Mouse (Mus musculus) v-Abl transformed pro-B cells (cell line): ENCODE measurements around the gene Stard13.

ENCODE experiments used
- in situ Hi-C, 2 experiments: fragments of 400-800 bp; cut with MboI; formaldehyde crosslinking; loops; one replicate each; pipeline ENCODE4 v1.15.1; 2025; ENCODE audit not compliant: unreplicated experiment in 2 of 2

The Stard13 gene

DNA sequence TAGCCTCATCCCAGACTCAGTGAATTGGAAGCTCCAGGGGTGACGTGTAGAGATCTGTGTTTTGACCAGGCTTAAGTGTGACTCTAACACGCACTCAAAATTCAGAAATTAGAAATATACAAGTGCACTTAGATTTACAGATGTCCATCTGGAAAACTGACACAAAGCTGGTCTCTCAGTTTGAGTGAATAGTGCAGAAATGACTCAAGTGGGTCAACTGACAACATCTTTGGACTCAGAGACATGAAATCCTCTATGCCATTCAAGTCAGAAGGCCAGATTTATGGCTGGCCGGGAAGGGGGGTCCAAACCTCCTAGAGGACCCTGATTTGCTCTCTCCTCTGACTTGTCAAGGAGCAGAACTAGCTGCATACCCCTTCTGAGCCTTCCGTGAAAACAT is 85.6 kb downstream of the Stard13 start:
- in situ Hi-C loops = no loop called here

DNA sequence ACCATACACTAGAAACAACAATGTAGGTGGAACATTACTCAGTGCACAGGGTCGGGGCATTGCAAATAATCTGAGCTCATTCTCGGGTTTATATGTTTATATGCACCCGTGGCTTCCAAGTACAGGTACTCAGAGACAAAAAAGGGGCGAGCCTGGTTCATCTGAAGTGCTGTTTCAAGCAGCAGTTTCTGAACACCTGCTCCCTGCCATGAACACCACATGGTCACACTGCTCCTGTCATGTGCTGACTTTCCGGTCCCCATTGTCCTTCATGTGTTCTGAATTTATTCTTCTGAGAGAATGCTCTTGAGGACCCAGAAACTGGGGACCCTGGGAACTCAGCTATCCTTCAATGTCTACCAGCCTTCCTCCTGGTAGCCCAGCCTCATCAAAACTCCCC is 87.8 kb downstream of the Stard13 start:
- in situ Hi-C loops = no loop called here

DNA sequence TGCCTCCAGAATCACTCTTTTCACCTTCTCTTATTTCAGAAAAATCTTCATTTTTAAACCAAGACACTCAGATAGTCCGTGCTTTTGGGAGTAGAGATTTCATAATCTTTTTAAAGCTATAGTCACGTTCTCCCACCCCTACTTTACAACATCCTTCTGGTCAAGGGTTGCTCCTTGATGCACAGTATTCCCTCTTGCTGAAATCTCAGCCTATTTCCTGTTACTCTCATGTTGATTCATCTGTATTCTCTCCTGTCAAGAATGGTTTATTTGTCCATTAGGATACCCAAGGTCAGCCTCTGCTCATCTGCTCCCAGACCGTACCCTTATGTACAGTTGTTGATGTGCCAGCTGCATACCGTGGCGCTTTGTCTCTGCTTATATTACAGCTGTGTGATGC is 89.7 kb downstream of the Stard13 start:
- in situ Hi-C loops = no loop called here

DNA sequence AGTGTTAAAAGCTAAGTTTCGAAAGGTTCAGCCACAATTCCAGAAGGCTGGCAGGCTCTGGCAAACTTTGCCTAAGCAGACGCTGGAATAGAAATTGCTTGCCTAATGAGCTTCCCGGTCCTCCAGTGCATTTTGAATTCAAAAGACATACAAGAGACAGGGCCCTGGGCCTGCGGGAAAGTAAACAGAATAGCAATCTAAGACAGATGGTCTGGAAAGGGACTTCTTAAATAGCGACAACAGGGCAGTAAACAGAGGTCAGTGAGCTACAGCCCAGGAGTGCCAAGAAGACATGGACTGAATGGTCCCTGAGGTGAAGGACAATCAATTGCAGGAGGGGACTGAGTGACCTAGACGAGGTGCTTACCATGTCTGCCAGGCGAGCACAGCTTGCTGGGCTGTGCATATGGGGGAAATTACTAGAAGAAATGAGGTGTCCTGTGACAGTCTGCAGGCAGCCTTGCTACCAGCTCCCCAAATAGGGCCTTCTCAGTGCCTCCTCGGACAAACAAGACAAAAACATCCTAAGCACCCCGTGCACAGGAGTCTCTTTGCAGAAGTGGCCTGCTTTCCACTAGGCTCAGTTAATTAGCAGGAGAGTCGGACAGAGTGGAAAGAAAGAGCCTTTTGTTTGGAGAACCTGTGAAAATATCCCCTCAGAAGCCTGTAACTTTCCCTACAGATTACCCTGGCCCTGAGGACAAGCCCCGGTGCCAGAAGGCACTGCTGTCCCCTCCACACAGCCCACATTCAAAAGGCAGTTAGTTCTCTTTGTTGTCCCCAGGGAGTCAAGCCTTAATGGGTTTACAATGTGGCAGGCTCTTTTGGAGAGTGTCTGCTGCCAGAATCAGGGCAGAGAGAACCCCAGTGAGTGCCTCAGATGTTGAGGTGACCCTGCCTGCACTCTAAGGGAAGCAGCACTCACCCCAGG is 90.7 kb downstream of the Stard13 start:
- in situ Hi-C loops = no loop called here

DNA sequence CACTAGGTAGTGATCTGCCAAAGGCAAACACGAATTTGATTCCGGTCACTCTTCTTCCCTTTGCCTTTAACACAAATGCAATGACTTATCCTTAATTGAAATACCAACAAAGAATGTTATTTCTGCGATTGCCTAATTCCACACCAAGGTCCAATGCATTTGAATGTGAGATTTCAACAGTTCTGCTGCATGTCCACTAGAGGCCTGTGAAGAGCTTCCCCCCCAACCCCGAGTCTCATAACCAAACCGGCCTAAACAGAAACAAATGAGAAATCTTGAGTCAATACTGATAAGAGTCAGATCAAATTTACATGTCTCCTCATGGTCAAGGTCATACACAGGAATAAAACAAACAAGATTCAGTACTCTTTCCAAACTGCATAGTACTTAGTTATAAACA is 91.4 kb downstream of the Stard13 start:
- in situ Hi-C loops = no loop called here

DNA sequence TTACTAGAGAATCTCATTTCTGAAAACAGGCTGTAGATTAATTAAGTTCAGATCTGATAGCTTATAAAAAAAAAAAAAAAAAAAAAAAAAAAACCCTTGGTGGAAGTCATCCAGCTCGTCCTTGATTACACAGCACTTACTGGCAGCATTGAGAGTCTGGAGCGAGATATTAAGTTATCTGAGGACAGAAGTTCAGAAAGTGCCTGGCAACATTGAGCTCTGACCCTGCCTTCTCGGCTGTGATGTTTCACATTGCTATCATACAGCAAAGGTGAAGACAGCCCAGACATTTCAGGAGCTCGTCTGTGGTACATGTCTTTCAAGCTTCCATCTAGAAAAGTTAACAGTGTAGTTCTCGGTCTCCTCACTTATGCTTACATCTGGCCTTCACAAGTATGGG is 95.7 kb downstream of the Stard13 start:
- in situ Hi-C loops = no loop called here

DNA sequence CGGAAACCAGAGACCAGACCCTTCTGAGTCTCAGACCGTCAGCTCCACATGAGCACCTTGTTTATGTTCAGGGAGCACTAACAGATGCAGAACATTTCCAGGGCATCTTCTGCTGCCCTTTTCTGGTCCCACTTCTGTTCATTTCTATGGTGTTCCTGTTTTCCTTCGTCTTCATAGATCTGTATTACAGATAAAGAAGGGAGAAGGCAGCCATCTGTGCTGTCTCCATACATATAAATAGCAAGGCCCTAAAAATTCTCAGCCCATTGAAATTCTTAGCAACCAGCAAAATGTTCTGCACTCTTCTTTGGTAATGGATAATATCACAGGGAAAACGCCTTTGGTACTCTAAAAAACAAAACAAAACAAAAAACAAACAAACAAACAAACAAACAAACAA is 96.3 kb downstream of the Stard13 start:
- in situ Hi-C loops = no loop called here

DNA sequence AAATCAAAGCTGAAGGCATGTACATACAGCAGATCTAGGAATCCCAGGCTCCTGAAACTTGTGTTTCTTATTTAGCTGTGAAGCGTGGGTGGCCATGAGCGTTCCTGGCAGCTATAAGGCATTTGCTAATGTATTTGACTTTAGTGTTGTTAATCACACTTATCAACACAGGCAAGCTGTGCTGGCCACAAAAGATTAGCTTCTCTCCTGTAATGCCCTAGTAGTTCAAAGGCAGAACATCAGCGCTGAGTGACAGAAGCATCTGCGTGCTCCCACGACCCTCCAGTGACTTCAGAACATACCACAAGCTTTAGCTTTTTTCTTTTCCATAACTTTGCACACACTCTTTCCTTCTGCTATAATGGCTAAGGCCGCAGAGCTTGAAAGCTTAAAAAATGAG is 97.7 kb downstream of the Stard13 start:
- in situ Hi-C loops = no loop called here

DNA sequence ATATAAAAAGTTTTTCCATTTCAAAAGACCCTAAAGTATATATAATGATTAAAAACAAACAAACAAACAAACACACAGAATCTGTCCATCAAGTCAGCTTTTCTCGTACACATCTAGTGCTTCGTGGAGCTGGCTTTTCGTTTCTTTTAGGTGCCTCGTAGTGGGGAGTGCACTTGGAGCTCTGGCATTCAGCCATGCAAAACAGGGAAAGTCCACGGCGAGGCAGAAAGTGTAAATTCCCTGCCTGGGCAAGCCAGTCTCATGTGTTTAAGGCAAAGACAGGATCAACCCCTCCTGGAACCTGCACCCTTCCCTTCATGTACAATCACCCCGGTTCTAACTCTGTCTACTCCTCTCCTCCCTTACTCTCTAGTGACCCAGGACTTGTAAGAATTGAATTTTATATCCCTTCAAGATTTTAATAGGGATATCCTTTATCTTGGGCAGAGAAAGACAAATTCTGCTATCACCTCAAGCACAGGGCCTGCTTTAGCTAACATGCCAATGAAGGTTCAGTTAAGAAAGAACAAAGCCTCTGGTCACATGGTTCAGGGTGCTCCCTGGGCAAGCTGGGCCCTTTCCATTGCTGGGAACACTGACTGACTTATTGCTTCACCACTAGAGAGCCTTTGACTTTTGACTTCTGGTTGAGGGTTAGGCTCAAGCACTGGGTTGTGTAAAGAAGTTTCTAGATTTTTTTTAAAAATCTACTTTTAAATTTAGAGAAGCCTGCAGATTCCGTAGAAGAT is 98.4 kb downstream of the Stard13 start:
- in situ Hi-C loops = no loop called here

DNA sequence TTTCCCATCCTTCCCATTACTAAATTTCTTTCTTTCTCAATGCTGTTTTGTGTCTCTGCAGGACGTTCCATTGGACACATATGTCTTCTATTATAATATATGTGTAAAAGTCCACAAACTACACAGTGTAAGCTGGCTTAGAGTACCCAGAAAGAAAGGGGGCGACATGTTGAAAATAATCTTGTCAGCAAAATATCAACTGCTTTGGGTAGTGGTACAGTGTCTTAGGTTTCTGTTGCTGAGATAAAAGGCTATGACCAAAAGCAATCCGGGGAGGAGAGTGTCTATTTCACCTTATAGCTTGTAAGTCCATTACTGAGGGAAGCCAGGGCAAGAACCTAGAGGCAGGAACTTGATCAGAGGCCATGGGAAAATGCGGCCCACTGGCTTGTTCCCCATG is 99.4 kb downstream of the Stard13 start:
- in situ Hi-C loops = no loop called here

DNA sequence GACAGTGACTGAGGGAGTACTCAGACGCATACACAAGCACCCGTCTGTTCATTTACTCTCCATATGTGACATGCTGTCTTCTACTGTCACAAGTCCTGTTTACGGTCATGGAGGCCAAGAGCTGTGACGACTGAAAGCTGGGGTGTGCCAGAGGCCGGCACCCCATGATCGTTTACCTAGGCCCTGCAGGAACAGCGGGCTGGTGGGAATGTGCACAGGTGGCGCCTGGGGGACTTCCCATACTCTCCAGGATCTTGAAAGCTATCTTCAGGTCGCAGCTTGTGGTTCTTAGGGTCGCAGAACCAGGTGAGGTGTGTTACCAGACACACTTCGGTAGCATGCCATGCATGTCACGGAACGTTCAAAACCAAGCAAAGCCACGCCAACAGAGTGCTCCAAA is 99.9 kb downstream of the Stard13 start:
- in situ Hi-C loops = no loop called here

DNA sequence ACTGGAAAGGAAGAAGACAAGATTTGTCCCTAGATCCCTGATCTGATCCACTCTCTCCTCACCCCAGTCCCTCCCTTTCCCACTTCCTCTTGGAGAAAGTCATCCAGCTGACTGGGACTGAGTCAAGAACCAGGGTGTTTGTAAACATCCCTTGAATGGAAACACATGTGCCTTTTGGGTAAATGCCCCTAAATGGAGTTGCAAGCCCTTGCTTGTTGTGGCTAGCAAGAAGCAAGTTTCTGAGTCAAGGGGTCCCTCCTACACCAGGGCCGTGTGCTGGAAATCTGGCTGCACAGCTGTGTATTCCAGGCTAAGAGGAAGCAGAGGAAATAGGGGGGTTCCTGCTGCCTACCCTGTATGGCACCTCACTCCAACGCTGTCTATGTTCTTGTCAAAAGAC is 103.9 kb downstream of the Stard13 start:
- in situ Hi-C loops = no loop called here

DNA sequence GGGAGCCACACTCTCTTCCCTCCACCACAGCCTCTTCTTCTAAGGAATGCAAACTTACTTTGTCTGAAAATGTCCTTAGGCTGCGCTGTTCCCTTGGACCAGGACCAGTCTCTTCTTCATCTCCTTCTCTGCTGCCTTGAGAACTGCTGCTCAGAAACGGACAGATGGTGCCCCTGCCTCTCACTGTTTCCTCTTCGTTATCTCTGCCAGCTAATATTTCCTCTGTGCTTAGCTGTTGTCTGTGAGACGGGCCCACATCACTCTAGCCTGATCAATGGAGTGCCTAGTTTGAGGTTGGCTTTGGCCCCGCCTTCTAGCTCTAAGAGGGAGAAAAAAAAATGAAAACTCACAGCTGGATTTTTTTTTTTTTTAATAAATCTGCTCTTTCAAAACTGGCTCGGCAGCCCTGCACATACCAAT is 106.3 kb downstream of the Stard13 start:
- in situ Hi-C loops = no loop called here

DNA sequence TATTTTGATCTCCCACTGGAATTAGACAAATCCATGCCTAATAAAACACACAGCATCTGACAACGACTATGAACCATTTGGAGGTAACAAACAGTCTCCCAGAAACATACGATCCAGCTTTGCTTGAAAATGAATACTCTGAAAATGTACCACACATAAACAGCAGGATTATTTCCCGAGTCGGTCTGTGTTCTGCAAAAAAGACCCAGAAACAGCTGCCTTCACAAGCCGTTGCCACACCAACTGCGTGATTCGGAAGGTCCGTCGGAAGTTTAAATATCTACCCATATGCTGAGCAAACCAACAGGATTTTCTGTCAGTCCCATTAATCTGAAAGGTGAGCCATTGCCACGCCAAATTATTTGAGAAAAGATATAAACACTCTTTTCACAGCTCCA is 107.0 kb downstream of the Stard13 start:
- in situ Hi-C loops = no loop called here

DNA sequence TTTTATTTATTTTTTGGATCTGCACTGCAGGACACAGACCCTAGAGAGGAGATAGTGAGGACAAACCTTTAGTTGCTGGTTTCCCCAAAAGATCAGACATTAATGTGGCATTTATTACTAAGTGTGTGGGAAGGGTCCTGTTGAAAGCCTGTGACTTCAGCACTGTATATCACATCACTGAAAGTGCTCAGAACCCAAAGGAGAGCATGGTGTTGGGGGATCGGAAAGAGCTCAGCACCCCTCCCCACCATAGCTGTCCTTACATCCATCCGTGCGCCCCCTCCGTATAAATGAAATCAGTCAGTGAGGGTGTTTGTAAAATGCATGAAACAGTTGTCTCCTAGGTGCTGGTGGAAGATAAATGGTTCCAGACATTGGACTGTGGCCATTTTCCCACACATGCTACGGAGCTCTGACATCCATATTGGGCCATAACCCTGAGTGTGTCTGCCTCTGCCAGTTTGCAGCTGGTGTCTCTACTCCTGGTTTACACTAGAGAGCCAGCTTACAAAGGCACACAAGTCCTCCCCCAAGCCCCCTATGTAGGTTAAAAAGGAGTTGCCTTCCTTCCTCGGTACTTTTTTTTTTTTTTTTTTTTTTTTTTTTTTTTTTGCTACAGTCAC is 107.5 kb downstream of the Stard13 start:
- in situ Hi-C loops = no loop called here

DNA sequence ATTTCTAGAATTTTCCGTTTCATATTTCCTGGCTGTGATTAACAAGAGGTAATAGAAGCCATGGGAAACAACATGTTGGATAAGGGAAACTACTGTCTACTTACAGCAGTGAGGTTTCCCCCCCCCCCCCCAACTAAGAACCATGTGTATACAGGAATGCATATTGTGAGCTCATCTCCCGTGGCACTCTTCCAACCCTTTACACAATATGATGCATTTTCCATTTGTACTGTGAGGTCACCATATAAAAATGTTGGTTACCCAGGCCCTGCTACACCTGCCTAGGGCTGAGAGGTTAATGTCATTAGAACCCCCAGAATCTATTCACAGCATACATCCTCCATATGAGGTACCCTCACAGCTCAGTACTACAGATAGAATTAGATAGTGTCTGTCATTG is 115.8 kb downstream of the Stard13 start:
- in situ Hi-C loops = no loop called here

DNA sequence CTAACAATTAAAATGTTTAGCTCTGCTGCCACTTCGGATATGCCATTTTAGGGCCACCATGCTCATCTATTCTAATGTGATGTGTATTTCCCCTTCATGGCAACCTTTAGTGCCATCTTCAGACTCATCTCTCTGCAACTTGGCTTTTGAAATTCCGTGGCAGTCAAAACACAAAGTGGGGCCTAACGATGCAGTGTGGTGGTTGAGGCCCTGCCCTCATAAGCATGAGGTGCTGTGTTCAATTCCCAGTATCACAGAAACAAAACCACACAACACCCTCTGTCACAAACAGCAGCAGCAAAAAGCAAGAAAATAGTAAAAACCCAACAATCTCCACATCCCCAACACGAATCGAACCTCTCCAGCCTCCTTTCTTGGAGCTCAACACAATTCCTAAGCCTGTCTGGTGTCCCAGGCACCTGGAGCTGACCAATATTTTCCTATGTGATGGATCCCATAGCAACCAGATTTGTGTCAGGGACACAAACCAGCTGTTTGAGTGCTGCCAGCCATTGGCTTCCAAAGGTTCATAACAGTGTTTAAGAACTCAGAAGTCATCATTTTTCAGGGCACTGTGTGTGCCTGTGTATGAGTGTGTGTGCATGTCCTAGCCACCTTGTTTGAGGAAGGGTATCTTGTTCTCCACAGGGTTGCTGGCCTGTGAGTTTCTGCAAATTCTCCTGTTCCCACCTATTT is 117.3 kb downstream of the Stard13 start:
- in situ Hi-C loops = no loop called here

DNA sequence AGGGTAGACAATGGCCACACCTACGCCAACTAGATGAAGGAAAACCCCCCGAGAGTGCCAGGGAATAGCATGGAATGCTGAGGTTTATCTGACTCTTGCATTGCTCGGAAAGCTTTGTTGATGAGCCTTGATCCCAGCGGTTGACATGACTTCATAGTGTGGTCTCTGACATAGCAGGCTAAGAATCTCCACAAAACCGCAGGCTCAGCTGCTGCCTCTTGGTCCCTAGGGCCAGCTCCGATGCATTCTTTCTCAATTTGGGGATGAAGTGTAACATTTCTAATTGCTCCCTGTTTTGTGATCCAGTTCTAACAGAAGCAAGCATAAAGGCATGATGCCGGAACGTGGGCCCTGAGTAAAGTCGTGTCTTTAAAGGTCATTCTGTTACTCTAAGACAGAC is 120.9 kb downstream of the Stard13 start:
- in situ Hi-C loops = no loop called here

DNA sequence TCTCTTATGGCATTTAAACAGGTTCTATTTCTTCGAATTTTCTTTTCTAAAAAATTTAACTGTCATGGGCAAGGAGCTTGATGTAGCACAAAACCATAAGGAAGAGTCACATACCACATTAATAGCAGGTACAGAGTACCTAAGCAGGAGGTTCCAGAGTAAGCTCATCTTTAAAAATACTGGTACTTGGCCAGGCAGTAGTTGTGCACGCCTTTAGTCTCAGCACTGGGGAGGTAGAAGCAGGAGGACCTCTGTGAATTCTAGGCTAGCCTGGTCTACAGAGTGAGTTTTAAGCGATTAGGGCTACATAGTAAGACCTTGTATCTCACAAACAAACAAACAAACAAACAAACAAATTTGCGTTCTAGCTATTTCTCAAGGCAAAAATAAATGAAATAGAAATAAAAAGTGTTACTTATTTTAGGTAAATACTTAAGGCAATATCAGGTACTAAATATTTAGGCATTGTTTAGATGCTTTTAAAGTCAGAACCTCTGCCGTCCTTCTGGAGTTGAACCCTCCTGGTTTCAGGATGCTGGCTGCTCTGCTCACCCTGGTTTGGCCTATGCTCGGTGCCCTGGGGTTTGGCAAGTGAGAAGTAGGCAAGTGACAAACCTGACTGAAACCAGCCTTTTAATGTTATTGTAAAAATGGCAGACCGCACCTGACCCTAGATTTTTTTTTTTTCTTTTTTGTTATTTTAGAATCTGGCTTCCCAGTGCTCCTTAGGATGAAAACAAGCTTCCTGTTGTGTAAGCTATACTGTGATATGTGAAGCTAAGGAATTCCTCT is 122.4 kb downstream of the Stard13 start:
- in situ Hi-C loops = no loop called here

DNA sequence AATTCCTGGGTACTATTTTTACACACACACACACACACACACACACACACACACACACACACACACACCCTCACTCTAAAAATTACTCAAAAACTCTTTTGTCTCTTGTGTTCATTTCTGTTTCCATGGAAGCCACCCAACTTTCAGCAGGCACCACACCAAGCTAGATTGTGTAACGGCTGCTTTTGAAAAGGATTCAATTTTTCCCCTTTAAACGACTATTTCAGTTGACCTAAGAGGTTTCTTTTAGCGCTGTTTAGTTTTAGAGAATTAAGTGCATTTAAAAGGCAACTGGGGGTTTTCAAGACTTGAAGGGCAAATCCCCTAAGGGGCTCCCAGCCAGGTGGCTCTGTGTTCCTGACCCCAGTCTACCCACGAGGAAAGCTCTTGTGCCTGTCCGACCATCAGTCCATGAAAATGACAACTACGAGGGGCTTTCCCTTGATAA is 123.2 kb downstream of the Stard13 start:
- in situ Hi-C loops = no loop called here
